Mouse (Mus musculus): ENCODE results near the gene Bckdhb. TPM values are rescaled to one million over a fixed set of nuclear protein-coding genes. Genes with fewer than 3 reads are reported as not detected.
"Not testable (repeated sequence)": the region's sequence is repeated elsewhere in the genome, so short reads cannot be mapped to it uniquely, and the experiment has no call there.

The Bckdhb gene
- 10 to 100 TPM; 57.4 to 75.0 TPM for total RNA-seq (2021)
- long read RNA-seq, experiment 1, transcript Bckdhb-206 (11 exons, 1,477 nt): major isoform, 76 of 88 reads
- long read RNA-seq, experiment 1, partial matches to known transcripts: 5 of 88 reads
- long read RNA-seq, experiment 1, other reads (novel, unspliced or antisense): 7 of 88 reads
- long read RNA-seq, experiment 2, transcript Bckdhb-206 (11 exons, 1,477 nt): major isoform, 74 of 100 reads
- long read RNA-seq, experiment 2, partial matches to known transcripts: 15 of 100 reads
- long read RNA-seq, experiment 2, other reads (novel, unspliced or antisense): 11 of 100 reads

DNA sequence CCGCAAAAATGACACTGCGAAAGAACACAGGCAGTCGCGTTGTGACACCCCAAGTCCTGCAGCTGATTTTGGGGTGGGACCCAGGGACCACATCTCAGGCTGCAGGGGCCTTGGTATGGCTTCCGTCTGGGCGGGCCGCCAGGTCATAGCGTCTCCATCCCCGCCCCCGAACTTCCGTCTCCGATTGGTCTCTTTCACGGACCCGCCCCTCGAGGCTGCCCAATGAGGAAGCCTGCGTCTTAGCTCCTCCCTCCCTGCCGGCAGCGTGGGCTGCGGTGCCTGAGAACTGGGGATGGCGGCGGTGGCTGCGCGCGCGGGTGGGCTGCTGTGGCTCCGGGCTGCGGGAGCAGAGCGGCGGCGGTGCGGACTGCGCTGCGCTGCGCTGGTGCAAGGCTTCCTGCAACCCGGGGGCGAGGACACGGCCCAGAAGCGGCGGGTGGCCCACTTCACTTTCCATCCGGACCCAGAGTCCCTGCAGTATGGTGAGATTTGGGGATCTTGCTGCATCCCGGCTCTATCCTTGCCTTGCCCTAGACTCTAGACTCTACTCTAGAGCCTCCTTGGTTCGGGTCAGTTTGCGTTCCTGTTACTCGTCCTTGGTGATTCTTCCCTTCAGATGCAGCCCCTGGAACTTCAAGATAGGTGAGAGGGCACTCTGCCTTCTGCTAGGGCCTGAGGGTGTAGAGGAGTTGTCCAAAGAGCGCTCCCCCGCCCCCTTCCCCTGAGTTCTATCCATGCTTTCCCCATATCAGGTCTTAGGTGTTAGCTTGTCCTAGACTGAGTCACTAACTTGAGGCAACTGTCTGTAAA lies at the start of gene Bckdhb:
Gene Bckdhb (plus strand): TSS at position 268 of the 810 bp plus-strand sequence.
- peak; percentile 93 for DNase-seq (ENCODE audit: low spot score in 2 of 2)

- no peak for DNase-seq (ENCODE audit: low spot score in 2 of 2)
Observed at GRCm38 (mm10) chr9:83882191-83882590, 42.8 kb upstream of the Bckdhb start.

GRCm38 (mm10) chr9:83886149-83886548 lies 38.8 kb upstream of the Bckdhb start:
- no peak for DNase-seq (ENCODE audit: low spot score in 2 of 2)

- DNase-seq (ENCODE audit: low spot score in 2 of 2): no peak
Observed at GRCm38 (mm10) chr9:83888214-83888613, 36.7 kb upstream of the Bckdhb start.

DNA sequence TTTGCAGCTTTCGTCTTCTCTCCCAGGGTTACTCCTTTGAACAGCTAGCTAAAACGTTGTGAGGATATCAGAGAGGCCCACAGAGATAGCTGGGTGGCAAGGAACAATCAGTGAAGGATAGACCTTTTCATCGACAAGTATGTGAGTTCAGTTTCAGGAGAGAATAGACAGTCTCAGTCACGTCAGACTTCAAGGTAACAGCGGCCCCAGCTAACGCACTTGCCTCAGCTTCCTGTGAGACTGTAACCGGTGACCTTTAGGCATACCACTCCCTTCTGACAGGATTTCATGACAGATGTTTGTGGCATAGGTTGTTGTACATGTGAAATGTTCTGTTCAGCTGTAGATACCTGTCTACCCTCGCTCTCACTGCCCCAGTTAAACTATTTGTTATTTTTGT lies 31.9 kb upstream of the Bckdhb start:
- no peak for DNase-seq (ENCODE audit: low spot score in 2 of 2)

GRCm38 (mm10) chr9:83893767-83894330 lies 31.1 kb upstream of the Bckdhb start:
- DNase-seq (ENCODE audit: low spot score in 2 of 2): no peak

DNA sequence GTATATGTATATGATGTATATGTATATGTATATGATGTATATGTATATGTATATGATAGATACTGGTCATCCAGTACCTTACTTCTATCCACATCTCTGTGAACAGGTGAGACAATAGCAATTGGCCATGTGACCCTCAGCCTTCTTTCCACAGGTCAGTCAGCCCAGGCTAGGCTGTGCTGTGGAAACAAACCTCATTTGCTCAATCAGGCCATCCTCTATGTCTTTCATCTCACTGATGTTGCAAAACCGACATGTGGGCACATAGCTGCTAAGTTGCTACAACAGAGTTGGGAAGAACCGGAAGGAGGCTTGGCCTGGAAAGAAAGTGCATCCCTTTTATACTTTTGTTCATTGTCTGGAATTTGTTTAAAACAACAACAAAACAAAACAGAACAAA lies 22.9 kb upstream of the Bckdhb start:
- DNase-seq (ENCODE audit: low spot score in 2 of 2): no peak

DNA sequence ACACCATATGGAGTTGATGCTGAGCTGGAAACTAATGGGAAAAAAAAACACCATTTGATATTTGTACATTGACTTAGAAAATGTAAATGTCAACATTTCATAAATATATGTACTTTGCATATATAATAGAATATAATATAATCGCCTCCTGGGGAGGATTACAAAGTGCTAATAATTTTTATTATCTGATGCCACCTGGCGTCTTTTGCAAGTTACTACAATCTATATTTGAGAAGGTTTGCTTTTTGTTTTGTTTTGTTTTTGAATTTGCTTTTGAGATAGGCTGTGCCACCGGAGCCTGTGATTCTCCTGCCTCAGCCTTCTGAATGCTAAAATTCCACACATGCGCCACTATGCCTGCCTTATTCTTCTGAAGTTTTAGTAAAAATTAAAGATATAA lies 19.1 kb upstream of the Bckdhb start:
- no peak for DNase-seq (ENCODE audit: low spot score in 2 of 2)

DNA sequence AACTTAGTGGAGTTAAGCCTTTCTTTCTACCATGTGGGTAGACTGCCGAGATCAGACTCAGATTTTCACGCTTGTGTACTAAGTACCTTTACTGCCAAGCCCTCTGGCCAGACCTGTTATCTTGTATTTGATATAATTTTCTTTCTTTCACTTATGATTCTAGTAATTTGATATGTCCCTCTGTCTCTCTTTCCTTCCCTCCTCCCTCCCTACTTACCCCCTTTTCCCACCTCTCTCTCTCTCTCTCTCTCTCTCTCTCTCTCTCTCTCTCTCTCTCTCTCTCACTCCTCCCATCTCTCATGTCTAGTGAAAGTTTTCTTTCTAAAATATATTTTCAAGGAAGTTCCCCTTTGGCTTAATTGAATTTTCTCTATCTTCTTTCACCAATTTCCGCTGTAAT lies 17.9 kb upstream of the Bckdhb start:
- no peak for DNase-seq (ENCODE audit: low spot score in 2 of 2)

- DNase-seq (ENCODE audit: low spot score in 2 of 2): no peak
Observed at GRCm38 (mm10) chr9:83909836-83910235, 15.1 kb upstream of the Bckdhb start.

DNA sequence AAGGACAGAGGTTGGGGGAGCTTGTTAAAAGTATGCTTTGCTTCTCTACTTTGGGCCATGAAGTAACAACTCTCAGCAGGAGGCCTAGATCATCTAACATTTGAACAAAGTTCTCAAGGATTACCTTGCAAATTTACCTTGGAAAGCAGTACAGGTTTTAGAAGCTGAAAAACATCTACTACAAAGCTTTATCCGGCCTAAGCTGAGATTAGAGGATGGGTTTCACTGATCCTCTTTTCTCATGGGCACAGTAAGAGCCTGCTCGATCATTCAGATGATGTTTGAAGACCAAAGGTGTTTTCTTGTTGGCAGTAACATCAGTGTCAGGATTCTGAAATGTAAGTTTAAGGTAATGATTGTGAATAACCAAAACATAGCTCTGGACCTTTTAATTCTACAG lies 14.0 kb upstream of the Bckdhb start:
- DNase-seq (ENCODE audit: low spot score in 2 of 2): no peak

GRCm38 (mm10) chr9:83922076-83922475 lies 2.9 kb upstream of the Bckdhb start:
- no peak for DNase-seq (ENCODE audit: low spot score in 2 of 2)

GRCm38 (mm10) chr9:83924356-83924755 lies 589 bp upstream of the Bckdhb start:
- no peak for DNase-seq (ENCODE audit: low spot score in 2 of 2)

GRCm38 (mm10) chr9:83925688-83926041 lies 720 bp downstream of the Bckdhb start:
- no peak for DNase-seq (ENCODE audit: low spot score in 2 of 2)

DNA sequence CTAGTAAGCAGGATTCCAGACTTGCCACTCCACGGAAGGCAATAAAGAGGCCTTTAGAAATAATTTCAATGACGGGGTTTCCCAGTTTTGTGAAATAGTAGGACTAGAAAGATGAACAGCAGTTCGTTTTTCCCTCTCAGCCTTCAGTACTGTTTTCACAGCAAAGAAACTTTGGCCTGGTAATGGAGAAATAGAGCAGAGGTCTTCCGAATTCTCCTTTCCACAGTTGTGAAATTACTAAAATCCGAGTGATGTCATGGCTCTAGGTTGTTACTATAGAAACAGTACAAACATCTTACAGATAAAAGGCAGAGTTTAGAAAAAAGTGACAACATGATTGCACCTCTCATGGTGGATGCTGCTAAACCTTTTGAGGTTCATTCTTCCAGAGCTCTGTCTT lies 1.4 kb downstream of the Bckdhb start:
- DNase-seq (ENCODE audit: low spot score in 2 of 2): no peak

GRCm38 (mm10) chr9:83939501-83939900 lies 14.6 kb downstream of the Bckdhb start:
- not testable (repeated sequence) for DNase-seq (ENCODE audit: low spot score in 2 of 2)

DNA sequence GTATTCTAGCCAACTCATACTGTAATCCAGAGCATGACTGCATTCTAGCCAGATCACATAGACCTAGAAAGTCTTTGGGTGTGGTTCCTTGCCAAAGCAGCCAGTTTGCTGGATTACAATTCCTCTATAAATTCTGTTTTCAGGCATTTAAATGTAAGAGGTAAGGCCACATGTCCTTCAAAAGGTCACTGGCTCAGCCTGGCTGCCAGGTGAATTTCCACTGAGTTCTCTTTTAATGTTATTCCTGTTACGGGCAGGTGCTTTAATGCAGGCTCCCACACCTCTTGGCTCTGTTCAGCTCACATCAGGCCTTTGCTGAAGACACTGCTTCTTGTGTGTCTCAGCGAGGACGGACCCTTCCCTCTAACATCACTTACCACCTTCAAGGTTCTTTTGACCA lies 15.1 kb downstream of the Bckdhb start:
- no peak for DNase-seq (ENCODE audit: low spot score in 2 of 2)

- DNase-seq (ENCODE audit: low spot score in 2 of 2): no peak
Observed at GRCm38 (mm10) chr9:83940537-83941363, 15.8 kb downstream of the Bckdhb start.

DNA sequence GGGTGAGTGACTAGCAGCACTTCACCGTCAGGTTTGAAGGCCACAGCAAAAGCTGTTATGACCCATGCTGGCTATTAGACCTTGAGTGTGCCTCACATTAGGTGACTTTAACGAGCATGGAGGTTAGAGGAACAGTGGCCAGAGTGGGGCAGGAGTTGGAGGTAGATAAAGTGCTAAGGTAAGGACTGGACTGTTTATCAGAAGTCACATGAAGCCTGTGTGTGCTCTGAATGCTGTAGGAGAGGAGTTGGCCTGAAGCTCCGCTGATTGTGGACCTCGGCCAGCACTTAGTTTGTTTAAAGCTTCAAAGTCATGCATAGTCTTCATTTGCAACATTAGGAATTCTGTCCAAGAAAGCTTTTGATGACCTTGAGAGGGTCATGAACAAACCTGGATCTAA lies 26.4 kb downstream of the Bckdhb start:
- no peak for DNase-seq (ENCODE audit: low spot score in 2 of 2)

- peak; percentile 43 to 61 for DNase-seq (ENCODE audit: low spot score in 2 of 2)
Observed at GRCm38 (mm10) chr9:83956632-83957314, 31.8 kb downstream of the Bckdhb start.
